13 mouse cellular contexts compared by ENCODE assay signal in the genomic region with DNA sequence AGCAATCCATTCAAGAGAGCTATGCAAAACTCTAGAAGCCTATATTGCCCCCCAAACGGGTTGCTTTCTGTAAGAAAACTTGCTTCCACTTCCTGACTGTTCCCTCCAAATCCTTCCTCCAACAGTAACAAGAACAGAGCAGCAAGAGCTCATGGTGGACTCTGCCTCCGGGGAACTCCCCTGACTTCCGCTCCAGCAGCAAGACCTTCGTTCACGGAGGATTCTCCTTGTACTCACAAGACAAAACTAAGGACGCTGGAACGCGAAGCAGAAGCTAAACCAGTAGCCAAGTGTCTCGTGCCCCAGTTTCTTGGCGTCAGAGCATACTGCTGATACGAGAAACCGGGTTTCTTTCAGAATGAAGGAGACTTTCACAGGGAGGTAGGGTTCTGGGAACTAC. TPM values are rescaled to one million over a fixed set of nuclear protein-coding genes. Genes with fewer than 3 reads are reported as not detected.
DNase-seq lines count a peak whose midpoint lies in the region.
"Had no signal": no experiment of that assay in that cellular context is flagged by ENCODE, and none has a peak within 500 bp of the region (broad histone marks: within the 10 kb centered on the region; RNA-seq: fewer than 3 reads in every experiment).

No protein-coding gene starts in this region.

- peak; percentile 11 for DNase-seq in heart, postnatal 4 days
- DNase-seq in heart, postnatal 14 days: no peak
- peak; percentile 29 for DNase-seq in CD4-positive, CD25-positive, alpha-beta regulatory T cell, adult 2 months (ENCODE audit: low read depth, low spot score)
- DNase-seq in R1 (ENCODE audit: low read depth, low spot score): peak; percentile 69
- DNase-seq in induced T-regulatory cell, adult 2 months (ENCODE audit: low read depth): peak; percentile 22
- DNase-seq in cerebellum, adult 9-10 months: no peak
- no peak for DNase-seq in cerebellum, postnatal 10 days
- DNase-seq: adrenal gland, adult 8-10 months; cerebellum, adult 2 months; gastrocnemius, postnatal 25 days had no signal

- intact Hi-C loops in heart, postnatal 14 days (cut with DNase I): loop anchor here (5.0 kb wide), 1 partner anchor 76 kb away; no protein-coding TSS in a partner anchor

RNA-seq across cellular contexts. Expression of a gene that starts 50.7 kb away (rescaled TPM):
- not detected for total RNA-seq in heart, postnatal 4 days (2021)
- total RNA-seq in heart, postnatal 14 days (2021): not detected
- total RNA-seq: adrenal gland, adult 8-10 months; G1E; gastrocnemius, postnatal 25 days; layer of hippocampus, adult 18-20 months; left cerebral cortex, adult 18-20 months had no signal

Comparison
In these comparisons a context has a peak if more than half of its experiments do, and no peak if none do; other contexts are left out.
1. DNase-seq: peak in heart, postnatal 4 days (single experiment), CD4-positive, CD25-positive, alpha-beta regulatory T cell, adult 2 months (single experiment), R1 (single experiment) and induced T-regulatory cell, adult 2 months (single experiment); none in heart, postnatal 14 days (0 of 2), cerebellum, adult 9-10 months (single experiment) and cerebellum, postnatal 10 days (0 of 2).